Mouse (Mus musculus) midbrain, embryonic 10.5 days (tissue): ENCODE measurements around the gene Fuom. TPM values are rescaled to one million over a fixed set of nuclear protein-coding genes. Genes with fewer than 3 reads are reported as not detected.

Experiments used
- DNase-seq: peaks from one replicate; pipeline ENCODE4 v3.0.0-alpha.2; 2017; ENCODE audit warnings: low spot score
- H3K27ac ChIP-seq: fragments of 300-500 bp; sonication (generic); replicated peaks from 2 replicates; pipeline ENCODE4 v1.5.1; 2016; ENCODE audit warnings: mild to moderate bottlenecking
- H3K27me3 ChIP-seq: fragments of 300-500 bp; sonication (generic); 2 replicates; pipeline ENCODE4 v1.6.1; 2016; ENCODE audit warnings: low read depth, mild to moderate bottlenecking; ENCODE audit not compliant: poor library complexity, severe bottlenecking
- H3K36me3 ChIP-seq: fragments of 300-500 bp; sonication (generic); 2 replicates; pipeline ENCODE4 v1.6.1; 2016; ENCODE audit warnings: mild to moderate bottlenecking, moderate library complexity
- H3K4me1 ChIP-seq: fragments of 300-500 bp; sonication (generic); 2 replicates; pipeline ENCODE4 v1.6.1; 2016
- H3K4me3 ChIP-seq: fragments of 300-500 bp; sonication (generic); 2 replicates; pipeline ENCODE4 v1.5.1; 2016; ENCODE audit warnings: mild to moderate bottlenecking, moderate library complexity
- H3K9me3 ChIP-seq: fragments of 300-500 bp; sonication (generic); replicated peaks from 2 replicates; pipeline ENCODE4 v1.6.1; 2016; ENCODE audit warnings: mild to moderate bottlenecking
- WGBS: fragments of 180-500 bp; shearing (Covaris S2); methylation state at CpG from one replicate; pipeline ENCODE4 v1.1.7; 2016; 5-methylcytosine and 5-hydroxymethylcytosine counted together
- polyA plus RNA-seq: library from polyadenylated mRNA; unstranded; fragments of >200 nt; fragmentation: Nextera tagmentation; extraction: Ambion mirVana; gene quantifications from 2 replicates; pipeline ENCODE4 v1.2.1, GENCODE M21; 2016

Gene Fuom
- polyA plus RNA-seq, 1 experiment from 2014 or later, result 10.9 TPM

- H3K9me3 ChIP-seq, result no peaks in the 10 kb centered on the region
- WGBS, result 91% methylated on average over 1 of the region's 1 CpGs
- peaks cover 18% of the 10 kb centered on the region for H3K4me1 ChIP-seq
- 0 out of 2 replicates have a peak, but pooled peaks cover 4% of the 10 kb centered on the region for H3K36me3 ChIP-seq
- H3K27ac ChIP-seq, result no peak overlapping the region
- no peak overlapping the region for H3K4me3 ChIP-seq
- H3K27me3 ChIP-seq, result no peaks in the 10 kb centered on the region
- no peak for DNase-seq
These were observed 22.1 kb upstream of the Fuom start for GRCm38 (mm10) chr7:140124382-140124781.

- WGBS, result 39% methylated on average over 4 of the region's 4 CpGs
- no peak for DNase-seq
These were observed 20.5 kb upstream of the Fuom start for GRCm38 (mm10) chr7:140122765-140123164.

GRCm38 (mm10) chr7:140121338-140121910 lies 19.2 kb upstream of the Fuom start:
- H3K9me3 ChIP-seq, result no peaks in the 10 kb centered on the region
- WGBS, result 83% methylated on average over 13 of the region's 13 CpGs
- H3K4me3 ChIP-seq, result no peak overlapping the region
- no peaks in the 10 kb centered on the region for H3K27me3 ChIP-seq
- H3K27ac ChIP-seq, result no peak overlapping the region
- H3K4me1 ChIP-seq, result peaks cover 20% of the 10 kb centered on the region
- H3K36me3 ChIP-seq, result no peaks in the 10 kb centered on the region
- no peak for DNase-seq

More at GRCm38 (mm10) chr7:140122765-140123164, 20.5 kb upstream of the Fuom start:
- H3K36me3 ChIP-seq, result no peaks in the 10 kb centered on the region
- no peak overlapping the region for H3K4me3 ChIP-seq
- H3K4me1 ChIP-seq, result peaks cover 18% of the 10 kb centered on the region
- H3K9me3 ChIP-seq, result no peaks in the 10 kb centered on the region
- no peak overlapping the region for H3K27ac ChIP-seq
- no peaks in the 10 kb centered on the region for H3K27me3 ChIP-seq

- no peak for DNase-seq
- Histone ChIP-seq H3K36me3 (no peaks in the 10 kb centered on the region), H3K27me3 (no peaks in the 10 kb centered on the region), H3K9me3 (no peaks in the 10 kb centered on the region), H3K4me1 (peaks cover 19% of the 10 kb centered on the region), H3K4me3 (no peak overlapping the region), H3K27ac (no peak overlapping the region)
- 88% methylated on average over 2 of the region's 2 CpGs for WGBS
These were observed 18.2 kb upstream of the Fuom start for GRCm38 (mm10) chr7:140120484-140120883.

GRCm38 (mm10) chr7:140116329-140117054 lies 14.3 kb upstream of the Fuom start, which contains the start of gene Echs1:
Gene Echs1, minus strand, starts transcription at chr7:140116476.
- Histone ChIP-seq H3K27me3 (no peaks in the 10 kb centered on the region), H3K4me3 (peak within 1 kb of the TSS; percentile 84), H3K4me1 (peaks cover 21% of the 10 kb centered on the region), H3K36me3 (peaks cover 15% of the 10 kb centered on the region), H3K27ac (peak within 1 kb of the TSS; percentile 94), H3K9me3 (no peaks in the 10 kb centered on the region)
- 5% methylated on average over 28 of the region's 28 CpGs for WGBS
- peak; percentile 83 for DNase-seq

- peak within 1 kb of the TSS; percentile 84 for H3K4me3 ChIP-seq
- H3K9me3 ChIP-seq, result no peaks in the 10 kb centered on the region
- peak within 1 kb of the TSS; percentile 94 for H3K27ac ChIP-seq
- H3K4me1 ChIP-seq, result peaks cover 21% of the 10 kb centered on the region
- no peaks in the 10 kb centered on the region for H3K27me3 ChIP-seq
- H3K36me3 ChIP-seq, result peaks cover 22% of the 10 kb centered on the region
- DNase-seq, result no peak
- WGBS, result 5% methylated on average over 23 of the region's 23 CpGs
These were observed 13.5 kb upstream of the Fuom start, which contains the start of gene Paox for GRCm38 (mm10) chr7:140115583-140116328. Gene Paox, plus strand, starts transcription at chr7:140115799.

- 80% methylated on average over 3 of the region's 3 CpGs for WGBS
- Histone ChIP-seq H3K27me3 (no peaks in the 10 kb centered on the region), H3K27ac (no peak overlapping the region), H3K36me3 (peaks cover 60% of the 10 kb centered on the region), H3K4me1 (peaks cover 17% of the 10 kb centered on the region), H3K9me3 (no peaks in the 10 kb centered on the region), H3K4me3 (no peak overlapping the region)
- DNase-seq, result no peak
These were observed 9.7 kb upstream of the Fuom start for GRCm38 (mm10) chr7:140111943-140112342.

- H3K27me3 ChIP-seq, result peaks cover 23% of the 10 kb centered on the region
- H3K4me3 ChIP-seq, result no peak overlapping the region
- peaks cover 44% of the 10 kb centered on the region for H3K36me3 ChIP-seq
- H3K9me3 ChIP-seq, result no peaks in the 10 kb centered on the region
- no peak for DNase-seq
- H3K27ac ChIP-seq, result no peak overlapping the region
- H3K4me1 ChIP-seq, result peaks cover 17% of the 10 kb centered on the region
- 81% methylated on average over 4 of the region's 4 CpGs for WGBS
These were observed 1.8 kb upstream of the Fuom start for GRCm38 (mm10) chr7:140104009-140104408.

- Histone ChIP-seq H3K27me3 (peaks cover 23% of the 10 kb centered on the region), H3K27ac (peak overlapping the region; percentile 75; the same call in 1 of the 2 replicates), H3K36me3 (peaks cover 18% of the 10 kb centered on the region), H3K9me3 (no peaks in the 10 kb centered on the region), H3K4me3 (peak overlapping the region; percentile 57), H3K4me1 (peaks cover 17% of the 10 kb centered on the region)
- DNase-seq, result no peak
- 70% methylated on average over 10 of the region's 10 CpGs for WGBS
These were observed 743 bp downstream of the Fuom start for GRCm38 (mm10) chr7:140101498-140101897.

GRCm38 (mm10) chr7:140098466-140098865 lies 3.8 kb downstream of the Fuom start:
- Histone ChIP-seq H3K27ac (no peak overlapping the region), H3K36me3 (no peaks in the 10 kb centered on the region), H3K27me3 (peaks cover 30% of the 10 kb centered on the region), H3K4me3 (no peak overlapping the region), H3K9me3 (no peaks in the 10 kb centered on the region), H3K4me1 (peaks cover 17% of the 10 kb centered on the region)
- 85% methylated on average over 1 of the region's 1 CpGs for WGBS
- DNase-seq, result no peak

- Histone ChIP-seq H3K27me3 (peaks cover 13% of the 10 kb centered on the region), H3K4me3 (no peak overlapping the region), H3K4me1 (no peaks in the 10 kb centered on the region), H3K27ac (no peak overlapping the region), H3K36me3 (no peaks in the 10 kb centered on the region), H3K9me3 (no peaks in the 10 kb centered on the region)
- no peak for DNase-seq
These were observed 6.2 kb downstream of the Fuom start for GRCm38 (mm10) chr7:140096055-140096454.

- no peak for DNase-seq
- H3K9me3 ChIP-seq, result no peaks in the 10 kb centered on the region
- no peaks in the 10 kb centered on the region for H3K36me3 ChIP-seq
- H3K4me3 ChIP-seq, result no peak overlapping the region
- H3K27me3 ChIP-seq, result peaks cover 8% of the 10 kb centered on the region
- no peak overlapping the region for H3K27ac ChIP-seq
- WGBS, result 71% methylated on average over 1 of the region's 1 CpGs
- no peaks in the 10 kb centered on the region for H3K4me1 ChIP-seq
These were observed 6.7 kb downstream of the Fuom start for GRCm38 (mm10) chr7:140095556-140095955.
